Mouse (Mus musculus) C2C12 (cell line): ENCODE measurements around the gene Fdxr.

ENCODE experiments used
- CEBPB ChIP-seq: IDR thresholded peaks from one replicate; pipeline ENCODE4 v1.6.1; 2011; ENCODE audit warnings: low read depth, mild to moderate bottlenecking, control low read depth, moderate library complexity
- CTCF ChIP-seq: IDR thresholded peaks from one replicate; pipeline ENCODE4 v1.5.1; 2011; ENCODE audit not compliant: control insufficient read depth, insufficient read depth, insufficient read length
- FOSL1 ChIP-seq: IDR thresholded peaks from one replicate; pipeline ENCODE4 v1.8.0; 2011; ENCODE audit warnings: mild to moderate bottlenecking, low read length; ENCODE audit not compliant: poor library complexity, insufficient read depth, severe bottlenecking
- MAX ChIP-seq: IDR thresholded peaks from one replicate; pipeline ENCODE4 v1.6.1; 2011; ENCODE audit warnings: mild to moderate bottlenecking, control low read depth
- MYOD1 ChIP-seq: IDR thresholded peaks from one replicate; pipeline ENCODE4 v1.6.1; 2011; ENCODE audit warnings: low read depth; ENCODE audit not compliant: control insufficient read depth, insufficient read length
- MYOG ChIP-seq: IDR thresholded peaks from one replicate; pipeline ENCODE4 v1.6.1; 2011; ENCODE audit not compliant: control insufficient read depth, insufficient read length; ENCODE audit errors: extremely low read depth
- USF1 ChIP-seq: IDR thresholded peaks from one replicate; pipeline ENCODE4 v1.6.1; 2011; ENCODE audit warnings: low read depth, mild to moderate bottlenecking, control low read depth, moderate library complexity

- TF ChIP-seq CTCF (no peak), USF1 (no peak), FOSL1 (no peak), CEBPB (no peak), MAX (no peak), MYOG (no peak), MYOD1 (no peak)
Measured at GRCm38 (mm10) chr11:115277604-115277975, 740 bp upstream of the Fdxr start.
